Mouse (Mus musculus) brain, embryonic 14.5 days (tissue): ENCODE results near the gene Creb3l2.

Experiments
- CTCF ChIP-seq: fragments of 200-500 bp; IDR thresholded peaks from 2 replicates; pipeline ENCODE4 v1.5.1; 2012; ENCODE audit warnings: inconsistent platforms, mild to moderate bottlenecking, moderate library complexity, borderline replicate concordance; ENCODE audit not compliant: insufficient read depth, insufficient read length; ENCODE audit errors: extremely low read depth
- POLR2A ChIP-seq: fragments of 200-500 bp; IDR thresholded peaks from 2 replicates; pipeline ENCODE4 v1.6.1; 2012; ENCODE audit warnings: mild to moderate bottlenecking, inconsistent platforms, borderline replicate concordance; ENCODE audit not compliant: poor library complexity, insufficient read depth, insufficient read length, severe bottlenecking; ENCODE audit errors: extremely low read depth

- TF ChIP-seq CTCF (no peak), POLR2A (no peak)
Observed at GRCm38 (mm10) chr6:37480008-37480407, 38.1 kb upstream of the Creb3l2 start.
